Mouse (Mus musculus) limb, embryonic 15.5 days (tissue): ENCODE data around the gene Zfyve28. TPM values are rescaled to one million over a fixed set of nuclear protein-coding genes. Genes with fewer than 3 reads are reported as not detected.

Experiments used
- ATAC-seq: fragments of 200-750 bp; cut with Nextera tagmentation; 2 replicates; pipeline ENCODE4 v1.8.0; 2017; ENCODE audit warnings: low read depth, moderate TSS enrichment; ENCODE audit not compliant: insufficient number of reproducible peaks, low FRiP score, low TSS enrichment
- H3K27ac ChIP-seq: fragments of 300-500 bp; sonication (generic); 2 replicates; pipeline ENCODE4 v1.5.1; 2015; ENCODE audit warnings: moderate library complexity, mild to moderate bottlenecking, inconsistent platforms
- H3K27me3 ChIP-seq: fragments of 300-500 bp; sonication (generic); 2 replicates; pipeline ENCODE4 v1.6.1; 2015; ENCODE audit warnings: inconsistent platforms
- H3K36me3 ChIP-seq: fragments of 300-500 bp; sonication (generic); 2 replicates; pipeline ENCODE4 v1.6.1; 2015; ENCODE audit warnings: inconsistent platforms
- H3K4me1 ChIP-seq: fragments of 300-500 bp; sonication (generic); 2 replicates; pipeline ENCODE4 v1.6.1; 2015; ENCODE audit warnings: inconsistent platforms
- H3K4me2 ChIP-seq: fragments of 300-500 bp; sonication (generic); 2 replicates; pipeline ENCODE4 v1.6.1; 2015; ENCODE audit warnings: mild to moderate bottlenecking, inconsistent platforms
- H3K4me3 ChIP-seq: fragments of 300-500 bp; sonication (generic); 2 replicates; pipeline ENCODE4 v1.5.1; 2015; ENCODE audit warnings: mild to moderate bottlenecking, inconsistent platforms
- H3K9ac ChIP-seq: fragments of 300-500 bp; sonication (generic); 2 replicates; pipeline ENCODE4 v1.6.1; 2015; ENCODE audit warnings: inconsistent platforms
- H3K9me3 ChIP-seq: fragments of 300-500 bp; sonication (generic); 2 replicates; pipeline ENCODE4 v1.6.1; 2016; ENCODE audit warnings: inconsistent platforms
- whole genome bisulfite sequencing: fragments of 180-500 bp; shearing (Covaris S2); methylation state at CpG from one replicate; pipeline ENCODE4 v1.1.7; 2015; 5-methylcytosine and 5-hydroxymethylcytosine counted together
- polyA plus RNA-seq: library from polyadenylated mRNA; unstranded; fragments of >200 nt; fragmentation: Nextera tagmentation; extraction: Ambion mirVana; gene quantifications from 2 replicates; pipeline ENCODE4 v1.2.1, GENCODE M21; 2015

The Zfyve28 gene
- polyA plus RNA-seq, 1 experiment from 2014 or later = 1.1 TPM

DNA sequence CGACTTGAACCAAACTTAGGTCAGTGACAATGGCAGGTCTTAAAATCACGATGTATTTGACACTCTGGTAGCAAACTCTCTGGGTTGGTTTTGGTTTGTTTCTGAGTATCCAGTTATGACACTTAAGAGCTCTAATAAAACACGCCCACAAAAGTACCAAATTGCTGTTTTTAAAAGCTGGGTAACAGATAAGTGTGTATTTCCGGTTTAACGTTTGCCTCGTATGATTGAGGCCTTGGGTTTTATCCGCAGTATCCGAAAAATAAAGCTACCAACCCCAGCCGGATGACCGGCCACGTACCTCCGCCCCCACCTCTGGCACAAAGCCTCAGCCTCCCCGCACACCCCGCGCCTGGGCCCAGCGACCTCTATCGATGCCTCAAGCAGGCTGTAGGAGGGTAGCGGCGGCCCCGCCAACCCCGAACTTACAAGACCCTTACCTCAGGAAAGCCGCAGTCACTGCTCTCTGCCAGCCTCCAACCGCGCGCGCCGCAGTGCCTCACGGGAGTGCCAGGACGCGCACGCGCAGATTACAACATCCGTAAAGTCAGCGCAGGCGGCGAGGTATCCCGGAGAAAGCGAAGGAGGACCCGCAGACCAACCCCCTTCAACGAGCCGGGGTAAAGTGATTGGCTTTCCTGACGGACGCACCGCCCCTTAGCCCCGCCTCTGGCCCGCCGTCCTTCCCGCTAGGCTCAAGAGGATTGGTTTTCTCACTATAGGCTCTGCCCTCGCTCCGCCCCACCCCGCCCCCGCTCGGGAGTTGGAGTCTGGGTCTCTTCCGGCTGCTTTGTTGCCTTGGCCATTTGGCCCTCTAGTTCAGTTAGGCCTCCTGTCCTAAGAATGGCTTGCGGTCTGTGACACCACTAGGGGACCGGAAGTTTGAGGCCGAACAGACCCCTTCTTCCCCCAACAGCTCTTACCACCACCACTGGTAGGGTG is 119.0 kb downstream of the Zfyve28 start, which contains the start of the genes Poln and Haus3:
Gene Poln (minus strand): TSS at position 499 of the 942 bp plus-strand sequence.
Gene Haus3 (minus strand): TSS at position 578 of the 942 bp plus-strand sequence.
- peak; percentile 100 for ATAC-seq
- Histone ChIP-seq H3K9me3 (no peaks in the 10 kb centered on the region), H3K4me3 (peak within 1 kb of the TSS; percentile 80), H3K9ac (peak within 1 kb of the TSS; percentile 71), H3K4me2 (peak within 1 kb of the TSS; percentile 61), H3K4me1 (peaks cover 8% of the 10 kb centered on the region; the same call in 1 of the 2 replicates), H3K27me3 (no peaks in the 10 kb centered on the region), H3K27ac (peak within 1 kb of the TSS; percentile 88), H3K36me3 (peaks cover 19% of the 10 kb centered on the region)
- WGBS = under 1% methylated on average over 57 of the region's 57 CpGs

GRCm38 (mm10) chr5:34167857-34168256 is 120.4 kb downstream of the Zfyve28 start:
- Histone ChIP-seq H3K4me1 (peaks cover 8% of the 10 kb centered on the region; the same call in 1 of the 2 replicates), H3K4me3 (no peak overlapping the region), H3K36me3 (peaks cover 5% of the 10 kb centered on the region; the same call in 1 of the 2 replicates), H3K9ac (no peak overlapping the region), H3K4me2 (no peak overlapping the region), H3K27me3 (no peaks in the 10 kb centered on the region), H3K9me3 (no peaks in the 10 kb centered on the region), H3K27ac (no peak overlapping the region)
- WGBS = 79% methylated on average over 4 of the region's 4 CpGs
- no peak for ATAC-seq

GRCm38 (mm10) chr5:34165793-34166192 is 122.5 kb downstream of the Zfyve28 start:
- Histone ChIP-seq H3K4me2 (no peak overlapping the region), H3K9me3 (no peaks in the 10 kb centered on the region), H3K27me3 (no peaks in the 10 kb centered on the region), H3K4me3 (no peak overlapping the region), H3K4me1 (peaks cover 8% of the 10 kb centered on the region; the same call in 1 of the 2 replicates), H3K27ac (no peak overlapping the region), H3K36me3 (peaks cover 10% of the 10 kb centered on the region), H3K9ac (no peak overlapping the region)
- 83% methylated on average over 4 of the region's 4 CpGs for WGBS
- ATAC-seq = no peak

DNA sequence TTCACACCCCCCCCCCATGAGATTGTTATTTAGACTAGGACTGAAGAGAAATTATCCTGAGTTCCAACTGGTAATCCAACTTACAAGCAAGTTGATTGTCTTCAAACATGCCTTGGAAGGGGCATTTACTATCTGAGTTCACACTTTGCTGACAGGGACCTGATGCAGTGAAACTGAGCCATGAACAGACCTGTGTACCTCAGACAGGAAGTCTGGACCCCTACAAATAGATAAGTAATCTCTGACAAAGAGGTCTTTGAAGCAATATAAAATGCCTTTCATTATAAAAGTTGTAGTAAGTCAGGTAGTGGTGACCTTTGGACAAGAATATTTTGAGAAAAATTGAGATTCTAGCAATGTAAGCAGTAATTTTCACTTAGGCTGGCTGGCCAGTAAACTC is 139.8 kb downstream of the Zfyve28 start:
- no peak overlapping the region for H3K9ac ChIP-seq
- H3K36me3 ChIP-seq = peaks cover 3% of the 10 kb centered on the region; the same call in 1 of the 2 replicates
- no peaks in the 10 kb centered on the region for H3K27me3 ChIP-seq
- H3K27ac ChIP-seq = no peak overlapping the region
- no peak overlapping the region for H3K4me3 ChIP-seq
- ATAC-seq = no peak
- H3K4me1 ChIP-seq = no peaks in the 10 kb centered on the region
- H3K9me3 ChIP-seq = no peaks in the 10 kb centered on the region
- no peak overlapping the region for H3K4me2 ChIP-seq

- no peaks in the 10 kb centered on the region for H3K36me3 ChIP-seq
- no peak overlapping the region for H3K4me3 ChIP-seq
- no peaks in the 10 kb centered on the region for H3K9me3 ChIP-seq
- WGBS = 89% methylated on average over 3 of the region's 3 CpGs
- no peaks in the 10 kb centered on the region for H3K27me3 ChIP-seq
- no peak for ATAC-seq
- H3K9ac ChIP-seq = no peak overlapping the region
- H3K27ac ChIP-seq = no peak overlapping the region
- H3K4me2 ChIP-seq = no peak overlapping the region
- H3K4me1 ChIP-seq = no peaks in the 10 kb centered on the region
These were observed 140.7 kb downstream of the Zfyve28 start for GRCm38 (mm10) chr5:34147554-34147953.

Other genes starting within 250 kb of the Zfyve28 start
- 3.3 and 3.9 TPM in 2 replicates for gene Poln, start 119.0 kb downstream of the Zfyve28 start, polyA plus RNA-seq
- gene Haus3, start 118.9 kb downstream of the Zfyve28 start, polyA plus RNA-seq = 28.1 and 29.4 TPM in 2 replicates
- gene Mxd4, start 100.7 kb downstream of the Zfyve28 start, polyA plus RNA-seq = 40.3 and 42.4 TPM in 2 replicates
- not detected in 2 replicates for gene Cfap99, start 151 bp upstream of the Zfyve28 start, polyA plus RNA-seq
- 151 and 157 TPM in 2 replicates for gene Rnf4, start 47.8 kb upstream of the Zfyve28 start, polyA plus RNA-seq
- gene Fam193a, start 81.5 kb upstream of the Zfyve28 start, polyA plus RNA-seq = 11.4 and 12.3 TPM in 2 replicates
- 26.2 and 29.2 TPM in 2 replicates for gene Tnip2, start 225.5 kb upstream of the Zfyve28 start, polyA plus RNA-seq
- 10.0 and 10.1 TPM in 2 replicates for gene Sh3bp2, start 237.4 kb upstream of the Zfyve28 start, polyA plus RNA-seq